Mouse (Mus musculus) C2C12 (cell line): ENCODE results near the gene Zfp692. TPM values are rescaled to one million over a fixed set of nuclear protein-coding genes. Genes with fewer than 3 reads are reported as not detected.
A peak's percentile ranks its signal among the peaks of the same experiment; 100 is the strongest.

Experiments used
- H3K27me3 ChIP-seq: one replicate; pipeline ENCODE4 v1.6.1; 2011; ENCODE audit not compliant: control insufficient read depth, insufficient read depth, insufficient read length
- H3K36me3 ChIP-seq: one replicate; pipeline ENCODE4 v1.6.1; 2011; ENCODE audit not compliant: control insufficient read depth, insufficient read depth
- H3K4me3 ChIP-seq: one replicate; pipeline ENCODE4 v1.5.1; 2011; ENCODE audit warnings: mild to moderate bottlenecking, control low read depth; ENCODE audit not compliant: poor library complexity, insufficient read depth, severe bottlenecking
- H3K79me2 ChIP-seq: one replicate; pipeline ENCODE4 v1.6.1; 2011; ENCODE audit not compliant: control insufficient read depth, insufficient read depth
- H3K79me3 ChIP-seq: one replicate; pipeline ENCODE4 v1.6.1; 2011; ENCODE audit warnings: low read depth, control low read depth
- H3ac ChIP-seq: one replicate; pipeline ENCODE3; 2011; ENCODE audit warnings: low read depth; ENCODE audit not compliant: control insufficient read depth, insufficient read length
- CEBPB ChIP-seq: IDR thresholded peaks from one replicate; pipeline ENCODE4 v1.6.1; 2011; ENCODE audit warnings: low read depth, mild to moderate bottlenecking, control low read depth, moderate library complexity
- CTCF ChIP-seq: IDR thresholded peaks from one replicate; pipeline ENCODE4 v1.5.1; 2011; ENCODE audit not compliant: control insufficient read depth, insufficient read depth, insufficient read length
- FOSL1 ChIP-seq: IDR thresholded peaks from one replicate; pipeline ENCODE4 v1.8.0; 2011; ENCODE audit warnings: mild to moderate bottlenecking, low read length; ENCODE audit not compliant: poor library complexity, insufficient read depth, severe bottlenecking
- MAX ChIP-seq: IDR thresholded peaks from one replicate; pipeline ENCODE4 v1.6.1; 2011; ENCODE audit warnings: mild to moderate bottlenecking, control low read depth
- MYOD1 ChIP-seq: IDR thresholded peaks from one replicate; pipeline ENCODE4 v1.6.1; 2011; ENCODE audit warnings: low read depth; ENCODE audit not compliant: control insufficient read depth, insufficient read length
- MYOG ChIP-seq: IDR thresholded peaks from one replicate; pipeline ENCODE4 v1.6.1; 2011; ENCODE audit not compliant: control insufficient read depth, insufficient read length; ENCODE audit errors: extremely low read depth
- USF1 ChIP-seq: IDR thresholded peaks from one replicate; pipeline ENCODE4 v1.6.1; 2011; ENCODE audit warnings: low read depth, mild to moderate bottlenecking, control low read depth, moderate library complexity
- long read RNA-seq, 2 experiments: library from polyadenylated mRNA; unstranded; transcript quantifications; one replicate each; pipeline ENCODE4 v2.0.0; 2019 to 2020
- polyA plus RNA-seq: library from polyadenylated mRNA; unstranded; fragments of >200 nt; fragmentation: generic; extraction: Trizol; gene quantifications from one replicate; pipeline ENCODE4 v1.2.1, GENCODE M21; 2012; ENCODE audit warnings: missing spikeins

The Zfp692 gene
- polyA plus RNA-seq: 6.8 TPM
- long read RNA-seq, experiment 1, partial matches to known transcripts: 0 of 4 reads
- long read RNA-seq, experiment 1, other reads (novel, unspliced or antisense): 3 of 4 reads
- long read RNA-seq, experiment 2, transcript Zfp692-202 (12 exons, 1,887 nt): minor isoform, 7 of 34 reads
- long read RNA-seq, experiment 2, transcript Zfp692-201 (12 exons, 1,860 nt): major isoform, 14 of 34 reads
- long read RNA-seq, experiment 2, partial matches to known transcripts: 0 of 34 reads
- long read RNA-seq, experiment 2, other reads (novel, unspliced or antisense): 13 of 34 reads

DNA sequence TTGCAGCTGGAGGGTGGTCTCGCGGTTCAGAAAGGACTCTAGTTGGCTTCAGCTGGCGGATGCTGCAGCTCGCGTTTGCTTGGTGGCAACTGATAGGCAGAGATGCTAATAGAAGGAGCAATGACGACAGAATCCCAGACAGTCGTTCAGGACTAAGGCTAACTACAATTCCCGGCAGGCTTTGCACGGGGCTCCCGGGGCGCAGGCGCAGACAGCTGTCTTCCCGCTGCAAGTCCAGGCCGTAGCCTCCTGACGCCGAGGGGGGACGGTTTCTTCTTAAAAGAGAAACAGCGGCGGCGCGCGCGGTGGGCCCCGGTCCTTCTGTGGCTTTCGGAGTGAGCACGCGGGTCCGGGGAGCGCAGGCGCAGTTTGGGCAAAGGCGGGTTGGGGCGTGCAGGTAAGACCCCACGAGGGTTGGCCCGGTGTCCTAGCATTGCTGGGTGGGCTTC lies at the start of gene Zfp692:
TSS of gene Zfp692 (plus strand) at position 210 of the 449 bp plus-strand sequence.
- H3ac ChIP-seq: peak within 1 kb of the TSS; percentile 78
- peak within 1 kb of the TSS; percentile 56 for H3K4me3 ChIP-seq
- H3K79me3 ChIP-seq: peaks cover 2% of the 10 kb centered on the region
- no peaks in the 10 kb centered on the region for H3K27me3 ChIP-seq
- TF ChIP-seq MAX: peak; percentile 85
- TF ChIP-seq CTCF: no peak
- H3K79me2 ChIP-seq: peaks cover 12% of the 10 kb centered on the region
- peaks cover 13% of the 10 kb centered on the region for H3K36me3 ChIP-seq

DNA sequence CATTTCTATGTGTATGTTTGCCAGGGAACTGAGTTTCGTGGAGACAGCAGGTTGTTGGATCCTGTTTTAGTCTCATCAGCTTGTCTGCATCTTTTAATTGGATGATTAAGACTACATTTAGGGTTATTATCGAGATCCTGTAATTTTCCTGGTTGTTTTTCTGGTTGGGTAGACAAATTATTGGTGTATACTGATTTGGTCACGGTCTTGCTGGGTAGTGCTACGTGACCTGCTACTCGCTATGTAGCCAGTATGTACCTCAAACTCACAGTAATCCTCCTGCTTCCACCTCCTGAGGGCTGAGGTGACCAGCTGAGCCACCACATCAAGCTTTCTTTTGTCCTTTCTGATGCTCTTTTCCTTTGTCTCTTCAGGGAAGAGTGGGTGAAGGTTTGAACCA lies 49.1 kb upstream of the Zfp692 start:
- H3K79me3 ChIP-seq: no peaks in the 10 kb centered on the region
- TF ChIP-seq USF1: no peak
- TF ChIP-seq CTCF: no peak
- TF ChIP-seq MAX: no peak
- no peak for TF ChIP-seq CEBPB
- TF ChIP-seq MYOD1: no peak
- TF ChIP-seq MYOG: no peak
- TF ChIP-seq FOSL1: no peak

DNA sequence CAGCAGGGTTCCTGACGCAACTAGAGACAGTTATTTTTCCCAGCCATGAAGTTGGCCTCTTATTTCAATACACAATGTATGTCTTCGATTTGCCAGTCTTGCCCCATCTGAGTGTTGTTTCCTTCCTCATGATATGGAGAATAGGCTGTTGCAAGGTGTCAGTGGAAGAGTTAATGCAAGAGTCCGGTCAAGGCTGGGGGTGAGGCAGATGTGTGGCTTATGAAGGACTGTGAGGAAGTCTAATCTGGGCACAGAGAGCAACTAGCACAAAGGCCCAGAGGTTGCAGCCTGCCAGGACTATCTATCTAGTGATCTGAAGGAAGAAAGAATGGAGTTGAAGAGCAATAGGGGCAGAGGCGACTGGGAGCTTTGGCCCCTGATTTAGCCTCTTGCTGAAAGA lies 46.7 kb upstream of the Zfp692 start:
- no peak for TF ChIP-seq MYOG
- no peak for TF ChIP-seq MYOD1
- TF ChIP-seq CEBPB: no peak
- TF ChIP-seq USF1: no peak
- no peak for TF ChIP-seq FOSL1
- TF ChIP-seq CTCF: no peak
- TF ChIP-seq MAX: no peak
- Histone ChIP-seq H3K4me3 (no peak overlapping the region), H3K27me3 (peaks cover 21% of the 10 kb centered on the region), H3K36me3 (no peaks in the 10 kb centered on the region), H3K79me2 (no peaks in the 10 kb centered on the region), H3ac (no peak overlapping the region), H3K79me3 (no peaks in the 10 kb centered on the region)

More for the DNA sequence above, 49.1 kb upstream of the Zfp692 start:
- H3ac ChIP-seq: no peak overlapping the region
- peaks cover 8% of the 10 kb centered on the region for H3K27me3 ChIP-seq
- H3K4me3 ChIP-seq: no peak overlapping the region
- no peaks in the 10 kb centered on the region for H3K36me3 ChIP-seq
- no peaks in the 10 kb centered on the region for H3K79me2 ChIP-seq

DNA sequence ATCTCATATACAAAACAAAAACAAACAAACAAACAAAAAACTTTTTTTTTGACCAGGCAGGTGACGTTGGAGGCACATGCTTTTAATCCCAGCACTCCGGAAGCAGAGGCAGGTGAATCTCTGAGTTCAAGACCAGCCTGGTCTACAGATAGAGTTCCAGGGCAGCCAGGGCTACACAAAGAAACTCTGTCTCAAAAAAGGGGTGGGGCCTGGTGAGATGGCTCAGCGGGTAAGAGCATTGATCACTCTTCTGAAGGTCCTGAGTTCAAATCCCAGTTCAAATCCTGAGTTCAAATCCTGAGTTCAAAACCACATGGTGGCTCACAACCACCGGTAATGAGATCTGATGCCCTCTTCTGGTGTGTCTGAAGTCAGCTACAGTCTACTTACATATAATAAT lies 45.0 kb upstream of the Zfp692 start:
- no peak overlapping the region for H3K4me3 ChIP-seq
- no peaks in the 10 kb centered on the region for H3K79me2 ChIP-seq
- TF ChIP-seq USF1 (no peak), FOSL1 (no peak), CTCF (no peak), MYOG (no peak), MYOD1 (no peak), CEBPB (no peak), MAX (no peak)
- no peak overlapping the region for H3ac ChIP-seq
- H3K79me3 ChIP-seq: no peaks in the 10 kb centered on the region
- no peaks in the 10 kb centered on the region for H3K36me3 ChIP-seq
- peaks cover 21% of the 10 kb centered on the region for H3K27me3 ChIP-seq

DNA sequence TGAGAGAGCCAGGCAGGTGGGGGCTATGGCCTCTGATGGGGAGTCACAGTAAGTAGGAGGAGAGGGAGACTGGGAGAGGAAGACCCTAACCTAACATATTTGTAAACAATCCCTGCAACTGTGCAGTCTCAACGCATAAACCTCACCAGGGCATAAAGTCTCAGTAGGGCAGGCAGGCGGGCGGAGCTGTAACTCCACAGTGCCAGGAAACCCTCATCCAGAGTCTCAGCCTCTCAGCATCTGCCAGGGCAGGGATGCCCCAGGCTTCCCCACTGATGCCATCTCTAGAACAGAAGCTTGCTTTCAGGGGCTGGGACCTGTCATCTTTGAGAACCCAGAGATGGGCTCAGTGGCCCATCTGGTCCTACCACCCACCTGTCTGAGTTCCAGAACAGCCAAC lies 44.5 kb upstream of the Zfp692 start:
- TF ChIP-seq USF1: no peak
- no peak for TF ChIP-seq CEBPB
- no peak for TF ChIP-seq FOSL1
- TF ChIP-seq MAX: no peak
- H3K27me3 ChIP-seq: peaks cover 21% of the 10 kb centered on the region
- no peak overlapping the region for H3K4me3 ChIP-seq
- H3K79me2 ChIP-seq: no peaks in the 10 kb centered on the region
- H3K36me3 ChIP-seq: no peaks in the 10 kb centered on the region
- H3K79me3 ChIP-seq: no peaks in the 10 kb centered on the region
- H3ac ChIP-seq: no peak overlapping the region

DNA sequence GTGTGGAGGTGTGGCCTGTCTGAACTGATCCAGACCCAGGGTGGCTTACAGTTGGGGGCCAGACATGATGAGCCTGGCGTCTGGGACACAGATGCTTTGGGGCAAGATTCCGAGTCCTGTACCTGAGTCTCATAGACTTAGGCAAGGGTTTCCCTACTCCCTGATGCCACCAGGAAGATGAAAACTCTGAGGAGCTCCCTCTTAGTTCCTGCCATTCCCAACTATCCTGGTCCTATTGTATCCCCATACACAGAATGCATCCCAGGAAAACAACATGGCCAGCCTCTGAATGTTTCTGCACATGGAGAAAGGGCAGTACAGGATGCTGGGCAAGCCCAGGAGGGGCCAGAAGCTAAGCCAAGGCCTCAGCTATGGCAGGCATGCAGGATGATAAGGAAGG lies 43.4 kb upstream of the Zfp692 start:
- Histone ChIP-seq H3K27me3 (peaks cover 24% of the 10 kb centered on the region), H3K79me3 (no peaks in the 10 kb centered on the region), H3K79me2 (no peaks in the 10 kb centered on the region), H3ac (no peak overlapping the region), H3K4me3 (no peak overlapping the region), H3K36me3 (no peaks in the 10 kb centered on the region)
- TF ChIP-seq MYOD1: no peak
- no peak for TF ChIP-seq CEBPB
- no peak for TF ChIP-seq FOSL1
- no peak for TF ChIP-seq MAX
- no peak for TF ChIP-seq USF1
- TF ChIP-seq CTCF: no peak
- TF ChIP-seq MYOG: no peak
